Mouse (Mus musculus): Measurements from ENCODE around the gene Gm21988. TPM values are rescaled to one million over a fixed set of nuclear protein-coding genes. Genes with fewer than 3 reads are reported as not detected.

Gm21988 gene
- total and polyA plus RNA-seq, 3 experiments = 0.98 to 2.6 (median 1.4) TPM

GRCm38 (mm10) chr11:70254931-70255531 is 15.4 kb upstream of the Gm21988 start, which contains the start of gene Alox12:
Alox12 (minus strand) TSS chr11:70255353.
- Histone ChIP-seq H3K36me3 (replicated peaks in 1 of 2; ENCODE audit: control insufficient read depth in 1 of 2, insufficient read depth in 1 of 2, low read length in 1 of 2) (no peaks in the 10 kb centered on the region), H3K27me3 (replicated peaks) (peaks cover 84% of the 10 kb centered on the region)
- dilution Hi-C loops (cut with MboI; ENCODE audit: extremely low pct_ligation_motif_present, extremely low pct_unique_long_range_greater_than_20kb, low sequenced_read_pairs) = no loop called here

GRCm38 (mm10) chr11:70254337-70254736 is 14.7 kb upstream of the Gm21988 start:
- Histone ChIP-seq H3K9ac (ENCODE audit: insufficient read depth, low read depth) (no peak overlapping the region), H3K4me3 (replicated peaks in 1 of 3; ENCODE audit: low read depth in 2 of 3, low read length in 2 of 3, poor library complexity in 1 of 3) (no peak overlapping the region), H3K9me3 (replicated peaks; ENCODE audit: low read length) (peaks cover 3% of the 10 kb centered on the region), H3K4me1 (ENCODE audit: control insufficient read depth in 1 of 2, insufficient read depth in 2 of 2) (no peaks in the 10 kb centered on the region), H3K36me3 (replicated peaks in 1 of 2; ENCODE audit: control insufficient read depth in 1 of 2, insufficient read depth in 1 of 2, low read length in 1 of 2) (no peaks in the 10 kb centered on the region), H3K79me2 (replicated peaks; ENCODE audit: control insufficient read depth, extremely low read depth, insufficient read depth, poor library complexity, severe bottlenecking) (no peaks in the 10 kb centered on the region), H3K27me3 (replicated peaks) (peaks cover 89% of the 10 kb centered on the region), H3K4me2 (ENCODE audit: insufficient read depth, low read depth, poor library complexity, severe bottlenecking) (no peak overlapping the region), H3K27ac (ENCODE audit: insufficient read depth, low read depth) (no peak overlapping the region)
- DNase-seq (ENCODE audit: extremely low read depth) = no peak
- TF ChIP-seq BHLHE40 (IDR thresholded peaks at IDR 0.05; ENCODE audit: low read depth, low read length) = no peak
- no peak for TF ChIP-seq NELFE (IDR thresholded peaks at IDR 0.05; ENCODE audit: low read depth, low read length)
- no peak for TF ChIP-seq TBP (conservative IDR thresholded peaks at IDR 0.05; ENCODE audit: low read depth, low read length)
- no peak for TF ChIP-seq KAT2A (IDR thresholded peaks at IDR 0.05; ENCODE audit: insufficient replicate concordance, low read length)
- TF ChIP-seq ZKSCAN1 (IDR thresholded peaks at IDR 0.05; ENCODE audit: borderline replicate concordance, low read depth, low read length) = no peak
- TF ChIP-seq JUN (IDR thresholded peaks at IDR 0.05; ENCODE audit: insufficient read depth, low read depth, low read length) = no peak
- no peak for TF ChIP-seq MXI1 (IDR thresholded peaks at IDR 0.05; ENCODE audit: low read depth, low read length)
- no peak for TF ChIP-seq RCOR1 (conservative IDR thresholded peaks at IDR 0.05; ENCODE audit: low read depth, low read length)
- no peak for TF ChIP-seq CTCF (conservative IDR thresholded peaks at IDR 0.05 in 1 of 2, IDR thresholded peaks at IDR 0.05 in 1 of 2; ENCODE audit: low read depth in 2 of 2, low read length in 2 of 2)
- TF ChIP-seq POLR2AphosphoS2 (IDR thresholded peaks at IDR 0.05; ENCODE audit: low read depth, low read length) = no peak
- no peak for TF ChIP-seq ZMIZ1 (IDR thresholded peaks at IDR 0.05; ENCODE audit: low read depth, low read length)
- TF ChIP-seq E2F4 (IDR thresholded peaks at IDR 0.05; ENCODE audit: insufficient replicate concordance, low read depth, low read length) = no peak
- no peak for TF ChIP-seq MYC (IDR thresholded peaks at IDR 0.05; ENCODE audit: low read depth, low read length)
- dilution Hi-C loops (cut with MboI; ENCODE audit: extremely low pct_ligation_motif_present, extremely low pct_unique_long_range_greater_than_20kb, low sequenced_read_pairs) (no loop called here), in situ Hi-C loops (cut with MboI; ENCODE audit: low pct_ligation_motif_present, low pct_unique_long_range_greater_than_20kb, low sequenced_read_pairs) (no loop called here)

More at GRCm38 (mm10) chr11:70254931-70255531, 15.4 kb upstream of the Gm21988 start, which contains the start of gene Alox12:
- Histone ChIP-seq H3K4me3 (replicated peaks in 1 of 3; ENCODE audit: low read depth in 2 of 3, low read length in 2 of 3, poor library complexity in 1 of 3) (no peak within 1 kb of the TSS), H3K4me2 (ENCODE audit: insufficient read depth, low read depth, poor library complexity, severe bottlenecking) (no peak within 1 kb of the TSS), H3K9ac (ENCODE audit: insufficient read depth, low read depth) (no peak within 1 kb of the TSS), H3K4me1 (ENCODE audit: control insufficient read depth in 1 of 2, insufficient read depth in 2 of 2) (no peaks in the 10 kb centered on the region), H3K79me2 (replicated peaks; ENCODE audit: control insufficient read depth, extremely low read depth, insufficient read depth, poor library complexity, severe bottlenecking) (no peaks in the 10 kb centered on the region), H3K9me3 (replicated peaks; ENCODE audit: low read length) (peaks cover 3% of the 10 kb centered on the region), H3K27ac (ENCODE audit: insufficient read depth, low read depth) (no peak within 1 kb of the TSS)
- TF ChIP-seq CTCF (conservative IDR thresholded peaks at IDR 0.05 in 1 of 2, IDR thresholded peaks at IDR 0.05 in 1 of 2; ENCODE audit: low read depth in 2 of 2, low read length in 2 of 2) (0 out of 4 replicates have a peak, but pooled peaks of 1 of the 2 experiments have one; percentile 3), CHD1 (IDR thresholded peaks at IDR 0.05; ENCODE audit: low read depth, low read length) (no peak), E2F4 (IDR thresholded peaks at IDR 0.05; ENCODE audit: insufficient replicate concordance, low read depth, low read length) (no peak)
- in situ Hi-C loops (cut with MboI; ENCODE audit: low pct_ligation_motif_present, low pct_unique_long_range_greater_than_20kb, low sequenced_read_pairs) = no loop called here
- DNase-seq (ENCODE audit: extremely low read depth) = no peak
